In genomic region chr3:146769940-146770659, GRCm38 (mm10) we compare ENCODE assay signal across 8 mouse cellular contexts. TPM values are rescaled to one million over a fixed set of nuclear protein-coding genes. Genes with fewer than 3 reads are reported as not detected.
A peak's percentile ranks its signal among the peaks of the same experiment; 100 is the strongest.
DNase-seq lines count a peak whose midpoint lies in the region; ATAC-seq and TF ChIP-seq lines count a peak whose summit lies in the region.

No protein-coding gene starts in this region.

- no peaks in the 10 kb centered on the region for H3K27me3 ChIP-seq in forebrain, postnatal 0 days (ENCODE audit: insufficient read depth, low read length)
- no peaks in the 10 kb centered on the region for H3K27me3 ChIP-seq in midbrain, embryonic 15.5 days (replicated peaks)

- H3K36me3 ChIP-seq in forebrain, postnatal 0 days (ENCODE audit: insufficient read depth), result no peaks in the 10 kb centered on the region
- H3K36me3 ChIP-seq in midbrain, embryonic 15.5 days (replicated peaks), result no peaks in the 10 kb centered on the region

- peak overlapping the region; percentile 73 for H3K9ac ChIP-seq in forebrain, postnatal 0 days
- peak overlapping the region; percentile 40 for H3K9ac ChIP-seq in midbrain, embryonic 15.5 days

- H3K4me3 ChIP-seq in forebrain, postnatal 0 days (ENCODE audit: low read depth, low read length), result peak overlapping the region; percentile 50
- H3K4me3 ChIP-seq in midbrain, embryonic 15.5 days, result peak overlapping the region; percentile 43

- peak; percentile 81 for ATAC-seq in forebrain, postnatal 0 days
- ATAC-seq in midbrain, embryonic 15.5 days (replicated peaks), result peak; percentile 76

- DNase-seq in ES-CJ7 (ENCODE audit: low read depth, low spot score), result peak; percentile 27
- peak; percentile 49 for DNase-seq in cerebellum, adult 11 months
- peak; percentile 83 for DNase-seq in forebrain, postnatal 0 days
- DNase-seq in layer of hippocampus, postnatal 25 days (ENCODE audit: extremely low spot score in 1 of 2, low spot score in 1 of 2), result peak; percentile 37 to 43
- no peak for DNase-seq in kidney, postnatal 14 days
- DNase-seq in adrenal gland, postnatal 14 days, result no peak
- DNase-seq in ovary, postnatal 10 days (ENCODE audit: low spot score), result no peak

- WGBS in forebrain, postnatal 0 days, result 4% methylated on average over 17 of the region's 17 CpGs
- WGBS in midbrain, embryonic 15.5 days, result 6% methylated on average over 17 of the region's 17 CpGs

- TF ChIP-seq CTCF in forebrain, postnatal 0 days (IDR thresholded peaks at IDR 0.05; ENCODE audit: low read depth), result 0 out of 2 replicates have a peak, but pooled peaks have one; percentile 7

- peak overlapping the region; percentile 58 for H3K4me2 ChIP-seq in forebrain, postnatal 0 days (ENCODE audit: low read depth)
- H3K4me2 ChIP-seq in midbrain, embryonic 15.5 days, result peak overlapping the region; percentile 56

- H3K9me3 ChIP-seq in forebrain, postnatal 0 days (ENCODE audit: low read length), result no peaks in the 10 kb centered on the region
- no peaks in the 10 kb centered on the region for H3K9me3 ChIP-seq in midbrain, embryonic 15.5 days

- H3K27ac ChIP-seq in forebrain, postnatal 0 days (ENCODE audit: low read depth, low read length), result peak overlapping the region; percentile 96
- H3K27ac ChIP-seq in midbrain, embryonic 15.5 days, result peak overlapping the region; percentile 89

- H3K4me1 ChIP-seq in forebrain, postnatal 0 days (ENCODE audit: insufficient read depth), result peaks cover 22% of the 10 kb centered on the region; the same call in 1 of the 2 replicates
- H3K4me1 ChIP-seq in midbrain, embryonic 15.5 days, result peaks cover 36% of the 10 kb centered on the region

RNA-seq across cellular contexts. Expression of gene Prkacb, which starts 42.7 kb away (rescaled TPM):
- total RNA-seq in forebrain, postnatal 0 days (2014; rRNA removed), result 320 and 369 TPM in 2 replicates
- 161 and 208 TPM in 2 replicates for polyA plus RNA-seq in forebrain, postnatal 0 days (2015; fragmentation: Nextera tagmentation; extraction: Ambion mirVana)
- 100 to 1,000 TPM; 234 to 269 TPM for total RNA-seq in layer of hippocampus, postnatal 25 days (2021)
- 188 and 194 TPM in 2 replicates for polyA plus RNA-seq in midbrain, embryonic 15.5 days (2015; fragmentation: Nextera tagmentation; extraction: Ambion mirVana)
- 103 and 114 TPM in 2 replicates for total RNA-seq in adrenal gland, postnatal 14 days (2021)

Comparison
In these comparisons a context has a peak if more than half of its experiments do, and no peak if none do; other contexts are left out.
1. DNase-seq: peak in ES-CJ7 (single experiment), cerebellum, adult 11 months (single experiment), forebrain, postnatal 0 days (single experiment) and layer of hippocampus, postnatal 25 days (2 of 2); none in kidney, postnatal 14 days (single experiment), adrenal gland, postnatal 14 days (single experiment) and ovary, postnatal 10 days (single experiment).